Mouse (Mus musculus): ENCODE measurements at regions not wholly inside any gene's neighbourhood (a gene's known extent, or its start where the extent isn't known, plus 50 kb on each side); places are given as distances from the start of the nearest gene placed in this dataset.

GRCm38 (mm10) chr1:157755015-157755649 lies 248.6 kb downstream of the Sec16b start:
- TF ChIP-seq CTCF (IDR thresholded peaks at IDR 0.05), result no peak
- TF ChIP-seq EP300 (IDR thresholded peaks at IDR 0.05), result no peak
